Mouse (Mus musculus) embryonic facial prominence, embryonic 13.5 days (tissue): Measurements from ENCODE around the gene Olfr815. TPM values are rescaled to one million over a fixed set of nuclear protein-coding genes. Genes with fewer than 3 reads are reported as not detected.
"Not testable (repeated sequence)": the region's sequence is repeated elsewhere in the genome, so short reads cannot be mapped to it uniquely, and the experiment has no call there.

Source experiments
- ATAC-seq: fragments of 200-750 bp; cut with Nextera tagmentation; 2 replicates; pipeline ENCODE4 v1.8.0; 2017; ENCODE audit warnings: low read depth; ENCODE audit not compliant: insufficient number of reproducible peaks, insufficient read depth, low FRiP score, low TSS enrichment
- H3K27ac ChIP-seq: fragments of 300-500 bp; sonication (generic); 2 replicates; pipeline ENCODE4 v1.5.1; 2015; ENCODE audit warnings: moderate library complexity, mild to moderate bottlenecking, inconsistent platforms
- H3K27me3 ChIP-seq: fragments of 300-500 bp; sonication (generic); 2 replicates; pipeline ENCODE4 v1.6.1; 2015; ENCODE audit warnings: mild to moderate bottlenecking, inconsistent platforms
- H3K36me3 ChIP-seq: fragments of 300-500 bp; sonication (generic); 2 replicates; pipeline ENCODE4 v1.6.1; 2015; ENCODE audit warnings: mild to moderate bottlenecking, inconsistent platforms
- H3K4me1 ChIP-seq: fragments of 300-500 bp; sonication (generic); 2 replicates; pipeline ENCODE4 v1.6.1; 2015; ENCODE audit warnings: inconsistent platforms
- H3K4me2 ChIP-seq: fragments of 300-500 bp; sonication (generic); 2 replicates; pipeline ENCODE4 v1.6.1; 2015; ENCODE audit warnings: moderate library complexity, mild to moderate bottlenecking, inconsistent platforms
- H3K4me3 ChIP-seq: fragments of 300-500 bp; sonication (generic); 2 replicates; pipeline ENCODE4 v1.5.1; 2015; ENCODE audit warnings: mild to moderate bottlenecking, inconsistent platforms
- H3K9ac ChIP-seq: fragments of 300-500 bp; sonication (generic); 2 replicates; pipeline ENCODE4 v1.6.1; 2015; ENCODE audit warnings: mild to moderate bottlenecking, inconsistent platforms
- H3K9me3 ChIP-seq: fragments of 300-500 bp; sonication (generic); 2 replicates; pipeline ENCODE4 v1.6.1; 2016; ENCODE audit warnings: inconsistent platforms
- WGBS: fragments of 180-500 bp; shearing (Covaris S2); methylation state at CpG from one replicate; pipeline ENCODE4 v1.1.7; 2015; ENCODE audit warnings: mixed read lengths; 5-methylcytosine and 5-hydroxymethylcytosine counted together
- polyA plus RNA-seq: library from polyadenylated mRNA; unstranded; fragments of >200 nt; fragmentation: Nextera tagmentation; extraction: Ambion mirVana; gene quantifications from 2 replicates; pipeline ENCODE4 v1.2.1, GENCODE M21; 2015

Gene Olfr815
- not detected in 2 replicates for polyA plus RNA-seq

GRCm38 (mm10) chr10:129905767-129906166, at the start of gene Olfr815:
Olfr815 (minus strand) TSS chr10:129905867.
- 59% methylated on average over 1 of the region's 1 CpGs for WGBS
- not testable (repeated sequence) for H3K4me2 ChIP-seq, H3K27me3 ChIP-seq, H3K9ac ChIP-seq, ATAC-seq, H3K4me1 ChIP-seq, H3K36me3 ChIP-seq, H3K9me3 ChIP-seq, H3K27ac ChIP-seq, H3K4me3 ChIP-seq

- Histone ChIP-seq H3K9ac (no peak within 1 kb of the TSS), H3K4me2 (no peak within 1 kb of the TSS), H3K36me3 (no peaks in the 10 kb centered on the region), H3K27me3 (no peaks in the 10 kb centered on the region), H3K9me3 (no peaks in the 10 kb centered on the region), H3K4me1 (no peaks in the 10 kb centered on the region), H3K27ac (no peak within 1 kb of the TSS), H3K4me3 (no peak within 1 kb of the TSS)
- no peak for ATAC-seq
- 90% methylated on average over 2 of the region's 2 CpGs for WGBS
Measured at GRCm38 (mm10) chr10:129949000-129949399, 43.3 kb upstream of the Olfr815 start, which contains the start of gene Olfr818. Olfr818 (minus strand) TSS chr10:129949100.

- H3K9ac ChIP-seq, result no peak within 1 kb of the TSS
- 70% methylated on average over 1 of the region's 1 CpGs for WGBS
Measured at GRCm38 (mm10) chr10:129915497-129915896, 9.8 kb upstream of the Olfr815 start, which contains the start of gene Olfr816. Olfr816 (minus strand) TSS chr10:129915597.

GRCm38 (mm10) chr10:129885934-129886333, 19.7 kb downstream of the Olfr815 start:
- no peak for ATAC-seq
- Histone ChIP-seq H3K4me2 (no peak overlapping the region), H3K36me3 (no peaks in the 10 kb centered on the region), H3K27ac (no peak overlapping the region), H3K27me3 (no peaks in the 10 kb centered on the region), H3K4me1 (no peaks in the 10 kb centered on the region), H3K4me3 (no peak overlapping the region), H3K9ac (no peak overlapping the region), H3K9me3 (no peaks in the 10 kb centered on the region)
- 91% methylated on average over 7 of the region's 7 CpGs for WGBS

More at GRCm38 (mm10) chr10:129915497-129915896, 9.8 kb upstream of the Olfr815 start, which contains the start of gene Olfr816:
- no peaks in the 10 kb centered on the region for H3K4me1 ChIP-seq
- no peaks in the 10 kb centered on the region for H3K27me3 ChIP-seq
- H3K9me3 ChIP-seq, result no peaks in the 10 kb centered on the region
- H3K4me2 ChIP-seq, result no peak within 1 kb of the TSS
- no peaks in the 10 kb centered on the region for H3K36me3 ChIP-seq
- no peak for ATAC-seq
- no peak within 1 kb of the TSS for H3K27ac ChIP-seq
- no peak within 1 kb of the TSS for H3K4me3 ChIP-seq

- not testable (repeated sequence) for ATAC-seq, H3K4me1 ChIP-seq, H3K4me3 ChIP-seq, H3K27me3 ChIP-seq, H3K36me3 ChIP-seq, H3K9ac ChIP-seq, H3K9me3 ChIP-seq, H3K4me2 ChIP-seq, H3K27ac ChIP-seq
- WGBS, result 84% methylated on average over 6 of the region's 6 CpGs
Measured at GRCm38 (mm10) chr10:129885496-129885895, 20.2 kb downstream of the Olfr815 start.

GRCm38 (mm10) chr10:129879751-129880150, 25.9 kb downstream of the Olfr815 start, which contains the start of gene Olfr814:
Olfr814 (minus strand) TSS chr10:129879851.
- not testable (repeated sequence) for H3K4me1 ChIP-seq, H3K4me2 ChIP-seq, H3K9me3 ChIP-seq, H3K36me3 ChIP-seq, H3K9ac ChIP-seq, ATAC-seq, H3K27ac ChIP-seq, H3K4me3 ChIP-seq, H3K27me3 ChIP-seq
- 67% methylated on average over 1 of the region's 1 CpGs for WGBS

- H3K36me3 ChIP-seq, result no peaks in the 10 kb centered on the region
- H3K4me2 ChIP-seq, result no peak within 1 kb of the TSS
- H3K27ac ChIP-seq, result no peak within 1 kb of the TSS
- ATAC-seq, result no peak
- no peak within 1 kb of the TSS for H3K9ac ChIP-seq
- no peaks in the 10 kb centered on the region for H3K27me3 ChIP-seq
- no peak within 1 kb of the TSS for H3K4me3 ChIP-seq
- H3K4me1 ChIP-seq, result no peaks in the 10 kb centered on the region
- H3K9me3 ChIP-seq, result no peaks in the 10 kb centered on the region
Measured at GRCm38 (mm10) chr10:129855067-129855466, 50.6 kb downstream of the Olfr815 start, which contains the start of gene Olfr813. Olfr813 (plus strand) TSS chr10:129855367.

Other genes with a start within 250 kb of the Olfr815 start
- gene Olfr800, start 248.2 kb downstream of the Olfr815 start, polyA plus RNA-seq, result not detected in 2 replicates
- gene Olfr801, start 232.0 kb downstream of the Olfr815 start, polyA plus RNA-seq, result not detected in 2 replicates
- not detected in 2 replicates for gene Olfr802, start 217.7 kb downstream of the Olfr815 start, polyA plus RNA-seq
- gene Olfr803, start 211.6 kb downstream of the Olfr815 start, polyA plus RNA-seq, result not detected in 2 replicates
- gene Olfr804, start 202.7 kb downstream of the Olfr815 start, polyA plus RNA-seq, result not detected in 2 replicates
- gene Olfr805, start 176.5 kb downstream of the Olfr815 start, polyA plus RNA-seq, result not detected in 2 replicates
- gene Olfr806, start 163.9 kb downstream of the Olfr815 start, polyA plus RNA-seq, result not detected in 2 replicates
- not detected in 2 replicates for gene Olfr807, start 148.1 kb downstream of the Olfr815 start, polyA plus RNA-seq
- gene Olfr808, start 140.4 kb downstream of the Olfr815 start, polyA plus RNA-seq, result not detected in 2 replicates
- not detected in 2 replicates for gene Olfr809, start 131.2 kb downstream of the Olfr815 start, polyA plus RNA-seq
- gene Olfr810, start 111.0 kb downstream of the Olfr815 start, polyA plus RNA-seq, result 0.06 TPM in 1 of 2 replicates, not detected in the other
- not detected in 2 replicates for gene Olfr811, start 101.5 kb downstream of the Olfr815 start, polyA plus RNA-seq
- not detected in 2 replicates for gene Olfr812, start 59.8 kb downstream of the Olfr815 start, polyA plus RNA-seq
- 0.18 TPM in 1 of 2 replicates, not detected in the other for gene Olfr813, start 50.5 kb downstream of the Olfr815 start, polyA plus RNA-seq
- not detected in 2 replicates for gene Olfr814, start 26.0 kb downstream of the Olfr815 start, polyA plus RNA-seq
- gene Olfr816, start 9.7 kb upstream of the Olfr815 start, polyA plus RNA-seq, result not detected in 2 replicates
- gene Olfr818, start 43.2 kb upstream of the Olfr815 start, polyA plus RNA-seq, result not detected in 2 replicates
- gene Olfr819, start 61.4 kb upstream of the Olfr815 start, polyA plus RNA-seq, result not detected in 2 replicates
- gene Olfr247, start 70.3 kb upstream of the Olfr815 start, polyA plus RNA-seq, result not detected in 2 replicates
- gene Gm10310, start 79.2 kb upstream of the Olfr815 start, polyA plus RNA-seq, result not detected in 2 replicates
- not detected in 2 replicates for gene Olfr820, start 106.8 kb upstream of the Olfr815 start, polyA plus RNA-seq
- not detected in 2 replicates for gene Olfr821, start 124.5 kb upstream of the Olfr815 start, polyA plus RNA-seq
- gene Olfr822, start 165.3 kb upstream of the Olfr815 start, polyA plus RNA-seq, result not detected in 2 replicates
- not detected in 2 replicates for gene Olfr823, start 209.5 kb upstream of the Olfr815 start, polyA plus RNA-seq
- gene Olfr824, start 224.1 kb upstream of the Olfr815 start, polyA plus RNA-seq, result not detected in 2 replicates